Mouse (Mus musculus) CH12.LX (cell line): ENCODE measurements around the gene Emc6. TPM values are rescaled to one million over a fixed set of nuclear protein-coding genes. Genes with fewer than 3 reads are reported as not detected.
A peak's percentile ranks its signal among the peaks of the same experiment; 100 is the strongest.

Source experiments
- DNase-seq: peaks from one replicate; pipeline ENCODE4 v3.0.0-alpha.2; 2013; ENCODE audit errors: extremely low read depth
- H3K27ac ChIP-seq: 2 replicates; pipeline ENCODE4 v1.5.1; 2012; ENCODE audit warnings: low read depth, mild to moderate bottlenecking, control low read depth, moderate library complexity; ENCODE audit not compliant: insufficient read depth
- H3K27me3 ChIP-seq: replicated peaks from 2 replicates; pipeline ENCODE3; 2012; ENCODE audit warnings: inconsistent platforms
- H3K36me3 ChIP-seq, 2 experiments: replicated peaks in 1 of 2; 2 replicates each; pipeline versions ENCODE3 to v1.6.1; 2012; ENCODE audit warnings: inconsistent platforms in 1 of 2, low read length in 1 of 2, mild to moderate bottlenecking in 1 of 2, mixed read lengths in 1 of 2, moderate library complexity in 1 of 2; ENCODE audit not compliant: control insufficient read depth in 1 of 2, insufficient read depth in 1 of 2
- H3K4me1 ChIP-seq, 2 experiments: 2 replicates each; pipeline ENCODE4 v1.6.1; 2012; ENCODE audit warnings: inconsistent platforms in 1 of 2, moderate library complexity in 1 of 2; ENCODE audit not compliant: insufficient read depth in 2 of 2, control insufficient read depth in 1 of 2
- H3K4me2 ChIP-seq: 2 replicates; pipeline ENCODE4 v1.6.1; 2012; ENCODE audit warnings: low read depth, mild to moderate bottlenecking, control low read depth; ENCODE audit not compliant: poor library complexity, insufficient read depth, severe bottlenecking
- H3K4me3 ChIP-seq, 3 experiments: fragments of 150-350 bp in 1 of 3; sonication (generic) in 1 of 3; replicated peaks in 1 of 3; 2 replicates each; pipeline versions ENCODE3 to v1.5.1; 2011 to 2012; ENCODE audit warnings: low read depth in 2 of 3, low read length in 2 of 3, mild to moderate bottlenecking in 2 of 3, moderate library complexity in 2 of 3, control low read depth in 1 of 3, improper control_type of control experiment in 1 of 3, inconsistent platforms in 1 of 3, mixed read lengths in 1 of 3; ENCODE audit not compliant: poor library complexity in 1 of 3
- H3K79me2 ChIP-seq: replicated peaks from 2 replicates; pipeline ENCODE4 v1.6.1; 2012; ENCODE audit warnings: mild to moderate bottlenecking, moderate library complexity; ENCODE audit not compliant: control insufficient read depth, poor library complexity, insufficient read depth, severe bottlenecking; ENCODE audit errors: extremely low read depth
- H3K9ac ChIP-seq: 2 replicates; pipeline ENCODE4 v1.6.1; 2012; ENCODE audit warnings: low read depth, mild to moderate bottlenecking, control low read depth, moderate library complexity; ENCODE audit not compliant: insufficient read depth
- H3K9me3 ChIP-seq: replicated peaks from 2 replicates; pipeline ENCODE3; 2012; ENCODE audit warnings: low read length, inconsistent platforms, mixed read lengths
- BHLHE40 ChIP-seq: IDR thresholded peaks from 2 replicates; pipeline ENCODE4 v1.6.1; 2011; ENCODE audit warnings: mild to moderate bottlenecking, low read depth, low read length, improper control_type of control experiment
- CTCF ChIP-seq, 2 experiments: IDR thresholded peaks in 1 of 2; conservative IDR thresholded peaks in 1 of 2; 2 replicates each; pipeline ENCODE4 v1.5.1; 2011 to 2012; ENCODE audit warnings: low read depth in 2 of 2, low read length in 2 of 2, improper control_type of control experiment in 1 of 2, inconsistent platforms in 1 of 2, mild to moderate bottlenecking in 1 of 2, moderate library complexity in 1 of 2
- E2F4 ChIP-seq: IDR thresholded peaks from 2 replicates; pipeline ENCODE4 v1.6.1; 2011; ENCODE audit warnings: low read depth, low read length, improper control_type of control experiment; ENCODE audit not compliant: insufficient replicate concordance
- ELF1 ChIP-seq: IDR thresholded peaks from 2 replicates; pipeline ENCODE4 v1.6.1; 2014; ENCODE audit warnings: low read depth, mild to moderate bottlenecking, inconsistent platforms, low read length, improper control_type of control experiment
- ETS1 ChIP-seq: conservative IDR thresholded peaks from 2 replicates; pipeline ENCODE4 v1.6.1; 2012; ENCODE audit warnings: low read depth, mild to moderate bottlenecking, inconsistent platforms, low read length, improper control_type of control experiment, moderate library complexity
- GABPA ChIP-seq: IDR thresholded peaks from 2 replicates; pipeline ENCODE4 v1.6.1; 2012; ENCODE audit warnings: low read depth, low read length, improper control_type of control experiment, inconsistent platforms; ENCODE audit not compliant: insufficient replicate concordance
- HCFC1 ChIP-seq: IDR thresholded peaks from 2 replicates; pipeline ENCODE4 v1.6.1; 2012; ENCODE audit warnings: low read depth, mild to moderate bottlenecking, inconsistent platforms, low read length, improper control_type of control experiment
- IRF4 ChIP-seq: IDR thresholded peaks from 2 replicates; pipeline ENCODE4 v1.6.1; 2014; ENCODE audit warnings: low read depth, mild to moderate bottlenecking, inconsistent platforms, low read length, improper control_type of control experiment
- JUN ChIP-seq: IDR thresholded peaks from 2 replicates; pipeline ENCODE4 v1.6.1; 2011; ENCODE audit warnings: low read depth, mild to moderate bottlenecking, low read length, improper control_type of control experiment, moderate library complexity; ENCODE audit not compliant: insufficient read depth
- KAT2A ChIP-seq: IDR thresholded peaks from 2 replicates; pipeline ENCODE4 v1.6.1; 2012; ENCODE audit warnings: low read length, improper control_type of control experiment, inconsistent platforms; ENCODE audit not compliant: insufficient replicate concordance
- MAX ChIP-seq: IDR thresholded peaks from 2 replicates; pipeline ENCODE4 v1.6.1; 2011; ENCODE audit warnings: low read length, improper control_type of control experiment
- MEF2A ChIP-seq: IDR thresholded peaks from 2 replicates; pipeline ENCODE4 v1.6.1; 2014; ENCODE audit warnings: low read depth, mild to moderate bottlenecking, inconsistent platforms, low read length, improper control_type of control experiment, borderline replicate concordance
- MXI1 ChIP-seq: IDR thresholded peaks from 2 replicates; pipeline ENCODE4 v1.6.1; 2011; ENCODE audit warnings: mild to moderate bottlenecking, low read depth, low read length, improper control_type of control experiment
- MYC ChIP-seq: IDR thresholded peaks from 2 replicates; pipeline ENCODE4 v1.6.1; 2011; ENCODE audit warnings: low read depth, mild to moderate bottlenecking, improper control_type of control experiment, low read length
- NELFE ChIP-seq: IDR thresholded peaks from 2 replicates; pipeline ENCODE4 v1.6.1; 2011; ENCODE audit warnings: low read depth, low read length, improper control_type of control experiment
- NRF1 ChIP-seq: IDR thresholded peaks from 2 replicates; pipeline ENCODE4 v1.6.1; 2014; ENCODE audit warnings: low read depth, mild to moderate bottlenecking, inconsistent platforms, low read length, improper control_type of control experiment, moderate library complexity
- POLR2A ChIP-seq: IDR thresholded peaks from 2 replicates; pipeline ENCODE4 v1.6.1; 2011; ENCODE audit warnings: low read depth, mild to moderate bottlenecking, improper control_type of control experiment, low read length
- RAD21 ChIP-seq: IDR thresholded peaks from 2 replicates; pipeline ENCODE4 v1.6.1; 2011; ENCODE audit warnings: low read depth, mild to moderate bottlenecking, low read length, improper control_type of control experiment, moderate library complexity
- RCOR1 ChIP-seq: conservative IDR thresholded peaks from 2 replicates; pipeline ENCODE4 v1.6.1; 2012; ENCODE audit warnings: low read depth, mild to moderate bottlenecking, inconsistent platforms, low read length, improper control_type of control experiment
- SIN3A ChIP-seq: IDR thresholded peaks from 2 replicates; pipeline ENCODE4 v1.6.1; 2012; ENCODE audit warnings: low read length, improper control_type of control experiment, inconsistent platforms
- TBP ChIP-seq: conservative IDR thresholded peaks from 2 replicates; pipeline ENCODE4 v1.6.1; 2011; ENCODE audit warnings: low read depth, low read length, improper control_type of control experiment
- TCF12 ChIP-seq: IDR thresholded peaks from 2 replicates; pipeline ENCODE4 v1.6.1; 2014; ENCODE audit warnings: low read depth, mild to moderate bottlenecking, inconsistent platforms, low read length, improper control_type of control experiment
- USF1 ChIP-seq: IDR thresholded peaks from 2 replicates; pipeline ENCODE4 v1.6.1; 2014; ENCODE audit warnings: low read depth, mild to moderate bottlenecking, inconsistent platforms, low read length, improper control_type of control experiment
- USF2 ChIP-seq: conservative IDR thresholded peaks from 2 replicates; pipeline ENCODE4 v1.6.1; 2011; ENCODE audit warnings: low read depth, low read length, improper control_type of control experiment
- ZC3H11A ChIP-seq: IDR thresholded peaks from 2 replicates; pipeline ENCODE4 v1.6.1; 2012; ENCODE audit warnings: low read depth, mild to moderate bottlenecking, inconsistent platforms, low read length, improper control_type of control experiment
- ZKSCAN1 ChIP-seq: IDR thresholded peaks from 2 replicates; pipeline ENCODE4 v1.6.1; 2012; ENCODE audit warnings: low read depth, inconsistent platforms, low read length, improper control_type of control experiment, borderline replicate concordance
- ZMIZ1 ChIP-seq: IDR thresholded peaks from 2 replicates; pipeline ENCODE4 v1.6.1; 2012; ENCODE audit warnings: low read depth, mild to moderate bottlenecking, inconsistent platforms, low read length, improper control_type of control experiment
- ZNF384 ChIP-seq: IDR thresholded peaks from 2 replicates; pipeline ENCODE4 v1.6.1; 2012; ENCODE audit warnings: low read depth, low read length, improper control_type of control experiment, inconsistent platforms
- dilution Hi-C: fragments of 300-500 bp; cut with MboI; formaldehyde crosslinking; loops from 2 replicates; pipeline ENCODE4 v1.14.3; 2020; ENCODE audit warnings: low sequenced_read_pairs; ENCODE audit not compliant: extremely low pct_unique_long_range_greater_than_20kb, extremely low pct_ligation_motif_present
- in situ Hi-C: fragments of 300-500 bp; cut with MboI; formaldehyde crosslinking; loops from 3 replicates; pipeline ENCODE4 v1.14.3; 2019; ENCODE audit warnings: low sequenced_read_pairs, low pct_ligation_motif_present, low pct_unique_long_range_greater_than_20kb, mixed read lengths
- polyA plus RNA-seq: library from polyadenylated mRNA; unstranded; fragments of >175 nt; gene quantifications from 2 replicates; pipeline ENCODE4 v1.2.1, GENCODE M21; 2012; ENCODE audit warnings: low read depth; ENCODE audit not compliant: insufficient read length
- total RNA-seq, 2 experiments: library from RNA; depleted of rRNA; stranded (reverse); fragments of 300-350 nt in 1 of 2; fragments of >200 nt in 1 of 2; gene quantifications; 2 replicates each; pipeline ENCODE4 v1.2.3; 2012 to 2014

Emc6 gene
- total and polyA plus RNA-seq, 3 experiments: 124 to 292 (median 138) TPM

GRCm38 (mm10) chr11:73144261-73144681 lies 32.6 kb downstream of the Emc6 start:
- no peak overlapping the region for H3K9ac ChIP-seq
- H3K9me3 ChIP-seq: no peaks in the 10 kb centered on the region
- no peak overlapping the region for H3K4me2 ChIP-seq
- no peak for DNase-seq
- in situ Hi-C loops: loop anchor here (25.0 kb wide), 1 partner anchor 1218 kb away; the partner anchor contains the start of genes Olfr411 and Olfr412
- H3K4me3 ChIP-seq: no peak overlapping the region
- no peak for TF ChIP-seq JUN
- TF ChIP-seq GABPA: no peak
- no peak for TF ChIP-seq ZMIZ1
- TF ChIP-seq NRF1: no peak
- no peak for TF ChIP-seq POLR2A
- no peak for TF ChIP-seq NELFE
- TF ChIP-seq RAD21: no peak
- TF ChIP-seq MAX: no peak
- no peak for TF ChIP-seq ZC3H11A
- dilution Hi-C loops: no loop called here
- no peaks in the 10 kb centered on the region for H3K79me2 ChIP-seq
- H3K4me1 ChIP-seq: no peaks in the 10 kb centered on the region
- H3K36me3 ChIP-seq: no peaks in the 10 kb centered on the region
- H3K27me3 ChIP-seq: peaks cover 21% of the 10 kb centered on the region
- no peak overlapping the region for H3K27ac ChIP-seq

GRCm38 (mm10) chr11:73137591-73138501 lies 39.0 kb downstream of the Emc6 start, which contains the start of gene Haspin:
Haspin (minus strand) TSS chr11:73138294.
- H3K27ac ChIP-seq: peak within 1 kb of the TSS; percentile 1; the same call in 1 of the 2 replicates
- peak; percentile 93 for DNase-seq
- dilution Hi-C loops: no loop called here
- peaks cover 50% of the 10 kb centered on the region for H3K79me2 ChIP-seq
- peak within 1 kb of the TSS; percentile 89 for H3K9ac ChIP-seq
- H3K4me1 ChIP-seq: peaks cover 6 to 40% of the 10 kb centered on the region in 2 experiments; a peak in 2 of 4 replicates
- H3K4me3 ChIP-seq: peak within 1 kb of the TSS; percentile 80 to 97 (median 93)
- H3K36me3 ChIP-seq: peaks cover 0 to 23% of the 10 kb centered on the region in 2 experiments
- peaks cover 6% of the 10 kb centered on the region for H3K27me3 ChIP-seq
- H3K4me2 ChIP-seq: peak within 1 kb of the TSS; percentile 99
- H3K9me3 ChIP-seq: no peaks in the 10 kb centered on the region
- in situ Hi-C loops: loop anchor here (10.0 to 25.0 kb wide), 2 partner anchors 147 to 1224 kb away; partner anchors contain the start of genes Olfr411 and Olfr412
- TF ChIP-seq TCF12 (peak; percentile 95), ZNF384 (no peak), TBP (peak; percentile 51), NRF1 (peak; percentile 67), NELFE (peak; percentile 95), HCFC1 (peak; percentile 88), MYC (0 out of 2 replicates have a peak, but pooled peaks have one; percentile 53), IRF4 (peak; percentile 74; the same call in 1 of the 2 replicates), ETS1 (no peak), BHLHE40 (no peak; the same call in 1 of the 2 replicates), MXI1 (peak; percentile 89), RCOR1 (no peak), E2F4 (peak; percentile 74; the same call in 1 of the 2 replicates), ZMIZ1 (peak; percentile 84), ZKSCAN1 (no peak), MEF2A (peak; percentile 78; the same call in 1 of the 2 replicates), KAT2A (peak; percentile 72; the same call in 1 of the 2 replicates), CTCF (conservative IDR thresholded peaks at IDR 0.05 in 1 of 2, IDR thresholded peaks at IDR 0.05 in 1 of 2; ENCODE audit: low read depth in 2 of 2, low read length in 2 of 2) (peak; percentile 37 to 99; a peak in 3 of 4 replicates), GABPA (no peak), ZC3H11A (no peak), POLR2A (peak; percentile 98), ELF1 (peak; percentile 86), SIN3A (peak; percentile 98), USF1 (no peak), USF2 (no peak)
